Mouse (Mus musculus): ENCODE data around the gene Slc38a6.
A peak's percentile ranks its signal among the peaks of the same experiment; 100 is the strongest.

Gene Slc38a6

GRCm38 (mm10) chr12:73324180-73324586 is 37.6 kb downstream of the Slc38a6 start:
- no peak for DNase-seq (ENCODE audit: low read depth)

DNA sequence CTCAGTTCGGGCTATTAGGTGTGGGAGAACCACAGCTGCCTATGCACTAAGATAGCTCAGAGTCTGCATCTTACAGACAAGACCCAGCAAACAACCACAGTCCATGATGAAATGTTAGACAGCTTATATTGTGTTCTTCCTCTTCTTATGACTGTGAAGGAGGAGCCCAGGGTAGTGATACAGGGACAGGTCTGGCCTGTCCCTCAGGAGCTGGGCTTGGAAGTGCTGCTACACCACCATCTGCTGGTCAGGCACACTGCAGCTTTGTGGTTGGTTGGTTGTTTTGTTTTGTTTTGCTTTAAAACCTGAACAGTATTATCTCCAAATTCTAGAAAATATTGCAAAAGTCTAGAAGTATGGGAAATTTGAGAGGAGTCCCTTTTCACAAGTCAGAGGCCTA is 38.2 kb downstream of the Slc38a6 start:
- no peak for DNase-seq (ENCODE audit: low read depth)

DNA sequence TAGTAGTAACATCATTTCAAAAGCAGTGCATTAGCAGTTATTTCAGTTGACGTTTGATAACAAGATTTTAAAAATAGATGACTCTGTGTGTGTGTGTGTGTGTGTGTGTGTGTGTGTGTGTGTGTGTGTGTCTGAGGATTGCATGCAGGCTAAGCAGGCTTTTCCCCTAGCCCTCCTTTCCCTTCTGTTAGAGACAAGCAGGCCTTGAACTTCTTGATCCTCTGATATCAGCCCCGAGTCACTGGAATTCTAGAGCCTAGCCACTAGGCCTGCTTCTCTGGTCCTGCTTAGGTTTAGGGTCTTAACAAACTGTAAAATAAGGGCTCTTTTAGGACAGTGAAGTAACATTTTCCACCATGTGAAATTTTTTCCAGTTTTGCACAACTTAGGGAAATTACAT is 38.6 kb downstream of the Slc38a6 start:
- DNase-seq (ENCODE audit: low read depth): no peak

DNA sequence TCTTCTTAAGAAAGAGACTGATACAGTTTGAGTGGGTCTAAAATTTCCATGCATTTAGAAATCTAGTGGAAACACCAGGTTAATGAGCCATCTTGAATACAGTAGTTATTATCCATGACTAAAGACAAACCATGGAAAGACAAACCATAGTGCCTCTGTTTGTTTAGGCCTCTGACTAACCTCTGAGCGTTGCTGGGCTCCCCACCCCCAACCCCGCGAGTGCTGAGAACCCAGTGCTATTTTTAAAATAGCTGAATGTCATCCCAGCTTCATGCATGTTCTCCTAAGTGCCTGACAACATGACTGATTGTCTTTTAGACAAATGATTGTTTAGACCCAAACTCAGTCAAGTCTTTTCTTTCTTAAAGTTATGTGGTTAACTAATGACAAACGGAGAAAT is 39.0 kb downstream of the Slc38a6 start:
- no peak for DNase-seq (ENCODE audit: low read depth)

- no peak for DNase-seq (ENCODE audit: low read depth)
These were observed 40.8 kb downstream of the Slc38a6 start for GRCm38 (mm10) chr12:73327381-73327780.

- no peak for DNase-seq (ENCODE audit: low read depth)
These were observed 42.0 kb downstream of the Slc38a6 start for GRCm38 (mm10) chr12:73328448-73329167.

DNA sequence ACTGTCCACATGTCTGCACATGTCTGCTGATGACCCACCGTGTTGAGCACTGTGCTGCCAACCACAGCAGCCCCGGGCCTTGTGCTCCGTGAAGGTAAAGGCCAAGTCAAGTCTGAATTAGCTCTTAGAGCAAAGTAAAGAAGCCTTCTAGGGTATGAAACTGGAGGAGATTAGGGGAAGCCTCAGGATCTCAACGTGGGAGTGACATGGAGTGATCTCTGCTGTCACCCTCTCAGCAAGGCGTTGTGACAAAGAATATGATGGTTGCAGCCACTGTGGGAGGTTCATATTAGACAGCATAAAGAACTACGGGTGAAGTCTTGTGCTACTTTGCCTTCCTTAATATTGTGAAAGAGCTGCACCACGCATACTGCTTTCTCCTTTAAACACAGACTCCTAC is 43.7 kb downstream of the Slc38a6 start:
- no peak for DNase-seq (ENCODE audit: low read depth)

GRCm38 (mm10) chr12:73332701-73333100 is 46.1 kb downstream of the Slc38a6 start:
- no peak for DNase-seq (ENCODE audit: low read depth)

- no peak for DNase-seq (ENCODE audit: low read depth)
These were observed 47.5 kb downstream of the Slc38a6 start for GRCm38 (mm10) chr12:73334051-73334551.

GRCm38 (mm10) chr12:73337127-73337526 is 50.5 kb downstream of the Slc38a6 start:
- no peak for DNase-seq (ENCODE audit: low read depth)

- no peak for DNase-seq (ENCODE audit: low read depth)
These were observed 54.2 kb downstream of the Slc38a6 start for GRCm38 (mm10) chr12:73340642-73341293.

GRCm38 (mm10) chr12:73341703-73342663 is 55.4 kb downstream of the Slc38a6 start:
- peak; percentile 55 for DNase-seq (ENCODE audit: low read depth)

DNA sequence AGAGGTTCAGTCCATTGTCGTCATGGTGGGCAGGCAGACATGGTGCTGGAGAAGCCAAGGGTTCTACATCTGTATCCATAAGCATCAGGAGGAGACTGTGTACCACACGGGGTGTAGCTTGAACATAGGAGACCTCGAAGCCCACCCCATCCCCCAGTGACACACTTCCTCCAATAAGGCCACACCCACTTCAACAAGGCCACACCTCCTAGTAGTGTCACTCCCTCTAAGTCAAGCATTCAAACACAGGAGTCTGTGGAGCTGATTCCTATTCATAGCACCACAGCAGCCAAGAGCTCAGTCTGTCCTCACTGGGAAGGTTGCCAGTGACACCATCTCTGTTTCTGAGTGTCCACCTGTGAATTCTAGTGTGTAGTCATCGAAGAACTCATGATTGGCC is 57.7 kb downstream of the Slc38a6 start:
- DNase-seq (ENCODE audit: low read depth): no peak

- no peak for DNase-seq (ENCODE audit: low read depth)
These were observed 58.6 kb downstream of the Slc38a6 start for GRCm38 (mm10) chr12:73345157-73345556.

DNA sequence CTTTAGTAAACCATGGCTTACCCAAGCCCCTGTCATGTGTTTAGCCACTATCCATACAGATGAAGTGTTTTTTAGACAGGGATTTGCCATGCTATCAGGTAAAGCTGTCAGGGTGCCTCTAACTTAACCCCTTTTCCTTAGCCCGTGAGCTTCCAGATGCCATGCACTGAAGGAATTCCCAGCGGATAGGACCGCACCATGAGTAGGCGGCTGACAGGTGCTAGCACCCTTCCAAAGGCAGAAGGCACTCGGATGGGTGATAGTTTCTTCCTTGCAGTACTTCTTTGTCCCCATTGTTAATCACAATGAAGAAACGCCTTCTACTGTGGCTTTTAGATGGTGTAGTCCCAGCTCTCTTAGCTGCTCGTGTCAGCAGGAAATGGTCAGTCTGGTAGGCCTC is 60.6 kb downstream of the Slc38a6 start:
- no peak for DNase-seq (ENCODE audit: low read depth)

GRCm38 (mm10) chr12:73350466-73350865 is 63.9 kb downstream of the Slc38a6 start:
- no peak for DNase-seq (ENCODE audit: low read depth)

DNA sequence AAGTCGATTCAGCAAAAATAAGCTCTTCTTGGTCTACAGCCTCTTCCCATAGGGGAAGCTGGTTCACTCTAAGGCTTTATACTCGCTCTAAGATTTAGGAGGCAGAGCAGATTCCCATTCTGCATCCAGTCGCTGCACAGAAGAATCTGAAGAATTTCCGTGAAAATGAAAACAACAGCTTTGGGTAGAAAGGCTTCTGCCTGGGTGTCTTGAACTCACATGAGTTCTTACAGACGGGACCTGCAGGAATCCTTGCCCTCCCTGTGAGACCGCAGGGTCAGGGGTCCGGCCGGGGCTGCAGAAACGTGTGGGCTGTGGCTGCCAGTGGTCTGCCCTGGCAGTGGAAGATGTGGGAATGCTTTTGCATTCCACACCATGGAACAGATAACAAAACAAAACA is 64.4 kb downstream of the Slc38a6 start:
- DNase-seq (ENCODE audit: low read depth): no peak

GRCm38 (mm10) chr12:73351746-73352145 is 65.2 kb downstream of the Slc38a6 start:
- no peak for DNase-seq (ENCODE audit: low read depth)

GRCm38 (mm10) chr12:73353362-73353761 is 66.8 kb downstream of the Slc38a6 start:
- DNase-seq (ENCODE audit: low read depth): no peak

DNA sequence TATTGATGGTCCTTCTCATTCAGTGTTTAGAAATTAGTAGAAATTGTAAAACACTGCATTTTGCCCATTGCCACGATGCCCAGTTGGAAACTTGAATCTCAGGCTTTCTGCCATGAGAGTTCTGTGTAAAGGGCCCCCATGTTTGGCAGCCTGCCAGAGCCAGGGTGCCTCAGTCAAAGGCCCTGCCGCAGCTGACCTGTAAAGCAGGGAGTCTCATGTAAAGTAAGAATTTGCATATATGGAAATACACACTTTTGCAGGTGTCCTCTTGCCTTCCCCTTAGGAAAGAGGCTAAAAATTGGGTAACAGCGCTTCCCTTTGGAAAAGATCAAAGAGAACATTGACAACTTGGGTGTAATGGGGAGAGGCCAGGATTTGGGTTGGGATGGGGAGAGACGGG is 67.9 kb downstream of the Slc38a6 start:
- no peak for DNase-seq (ENCODE audit: low read depth)

DNA sequence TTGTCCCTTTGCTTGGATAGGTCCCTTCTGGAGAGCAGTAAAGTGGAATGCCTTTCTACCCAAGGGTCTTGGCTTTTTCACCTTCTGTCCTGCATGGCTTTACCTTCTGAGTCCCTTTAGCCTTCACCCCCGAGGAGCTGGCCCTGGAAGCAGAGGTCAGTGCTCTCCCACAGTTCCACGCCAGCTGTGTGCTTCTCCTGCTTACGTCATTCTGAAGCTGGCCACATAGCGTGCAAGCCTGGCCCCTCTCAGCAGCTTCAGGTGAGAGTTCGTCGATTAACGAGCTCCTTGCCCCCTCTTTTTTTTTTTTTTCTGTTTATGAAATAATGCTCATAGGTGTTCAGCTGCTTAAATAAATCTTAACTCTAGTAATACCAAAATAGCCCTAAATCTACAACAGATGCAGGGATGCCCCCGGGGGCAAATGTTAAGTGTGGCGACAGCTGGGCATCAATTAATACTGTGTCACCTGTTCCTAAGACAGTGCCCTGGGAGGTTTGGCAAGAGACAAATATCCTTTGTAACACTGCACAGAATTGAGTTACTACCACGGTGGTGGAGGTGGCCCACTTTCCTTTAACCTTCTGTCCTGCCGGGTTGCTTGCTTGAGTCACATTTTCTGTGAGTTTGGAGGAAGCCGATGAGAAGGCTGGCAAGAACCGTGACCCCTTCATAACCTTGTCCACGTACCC is 68.7 kb downstream of the Slc38a6 start:
- no peak for DNase-seq (ENCODE audit: low read depth)

DNA sequence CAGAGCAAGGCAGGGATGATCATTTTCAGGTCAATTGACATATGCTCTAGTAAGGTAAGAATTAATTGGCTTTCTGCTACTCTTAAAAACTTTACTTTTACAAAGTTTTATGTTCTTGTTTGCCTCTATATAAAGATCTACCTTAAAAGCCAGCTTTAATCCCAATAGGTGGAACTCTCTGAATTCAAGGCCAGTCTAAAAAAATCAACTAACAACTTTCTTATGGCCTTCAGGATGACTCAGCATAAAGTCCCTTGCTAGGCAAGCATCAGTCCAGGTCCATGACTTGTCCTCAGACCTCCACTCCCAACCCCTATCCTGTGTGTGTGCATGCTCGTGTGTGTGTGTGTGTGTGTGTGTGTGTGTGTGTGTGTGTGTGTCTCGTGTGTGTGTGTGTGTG is 70.1 kb downstream of the Slc38a6 start:
- no peak for DNase-seq (ENCODE audit: low read depth)
